Mouse (Mus musculus) forebrain, embryonic 16.5 days (tissue): ENCODE measurements at regions not wholly inside any gene's neighbourhood (a gene's known extent, or its start where the extent isn't known, plus 50 kb on each side); places are given as distances from the start of the nearest gene placed in this dataset.

ENCODE experiments used
- ATAC-seq: fragments of 200-750 bp; cut with Nextera tagmentation; 2 replicates; pipeline ENCODE4 v1.8.0; 2017; ENCODE audit warnings: mild to moderate bottlenecking, moderate library complexity
- H3K27ac ChIP-seq: fragments of 300-500 bp; sonication (generic); 2 replicates; pipeline ENCODE4 v1.5.1; 2014; ENCODE audit warnings: low read length, control low read depth
- H3K27me3 ChIP-seq: fragments of 300-500 bp; sonication (generic); replicated peaks from 2 replicates; pipeline ENCODE4 v1.6.1; 2014; ENCODE audit warnings: low read length; ENCODE audit not compliant: control insufficient read depth, insufficient read depth
- H3K36me3 ChIP-seq: fragments of 300-500 bp; sonication (generic); 2 replicates; pipeline ENCODE4 v1.6.1; 2014; ENCODE audit not compliant: control insufficient read depth, insufficient read depth
- H3K4me1 ChIP-seq: fragments of 300-500 bp; sonication (generic); replicated peaks from 2 replicates; pipeline ENCODE4 v1.6.1; 2014; ENCODE audit warnings: low read length; ENCODE audit not compliant: control insufficient read depth, insufficient read depth
- H3K4me2 ChIP-seq: fragments of 300-500 bp; sonication (generic); 2 replicates; pipeline ENCODE4 v1.6.1; 2014; ENCODE audit warnings: mild to moderate bottlenecking, low read length, control low read depth
- H3K4me3 ChIP-seq: fragments of 300-500 bp; sonication (generic); replicated peaks from 2 replicates; pipeline ENCODE4 v1.5.1; 2014; ENCODE audit warnings: mild to moderate bottlenecking, low read length, control low read depth
- H3K9ac ChIP-seq: fragments of 300-500 bp; sonication (generic); replicated peaks from 2 replicates; pipeline ENCODE4 v1.6.1; 2014; ENCODE audit warnings: low read depth, low read length, control low read depth
- H3K9me3 ChIP-seq: fragments of 300-500 bp; sonication (generic); 2 replicates; pipeline ENCODE4 v1.6.1; 2016; ENCODE audit warnings: low read length; ENCODE audit not compliant: control insufficient read depth
- WGBS: fragments of 180-500 bp; shearing (Covaris S2); extraction: QIAGEN DNeasy Blood & Tissue Kit; methylation state at CpG from one replicate; pipeline ENCODE4 v1.1.7; 2014; 5-methylcytosine and 5-hydroxymethylcytosine counted together

GRCm38 (mm10) chr8:51032386-51032785 lies 2188.6 kb upstream of the Tenm3 start:
- no peak for ATAC-seq
- WGBS: 55% methylated on average over 3 of the region's 3 CpGs
- H3K4me2 ChIP-seq: no peak overlapping the region

GRCm38 (mm10) chr8:51010508-51010907 lies 2166.8 kb upstream of the Tenm3 start:
- no peak for ATAC-seq
- no peaks in the 10 kb centered on the region for H3K9me3 ChIP-seq
- 92% methylated on average over 3 of the region's 3 CpGs for whole genome bisulfite sequencing

More at GRCm38 (mm10) chr8:51032386-51032785, 2188.6 kb upstream of the Tenm3 start:
- H3K4me1 ChIP-seq: no peaks in the 10 kb centered on the region
- H3K9ac ChIP-seq: no peak overlapping the region
- H3K27ac ChIP-seq: no peak overlapping the region
- no peaks in the 10 kb centered on the region for H3K27me3 ChIP-seq
- H3K9me3 ChIP-seq: no peaks in the 10 kb centered on the region
- no peak overlapping the region for H3K4me3 ChIP-seq
- H3K36me3 ChIP-seq: no peaks in the 10 kb centered on the region

GRCm38 (mm10) chr8:50967386-50967785 lies 2123.6 kb upstream of the Tenm3 start:
- no peaks in the 10 kb centered on the region for H3K36me3 ChIP-seq
- H3K4me1 ChIP-seq: no peaks in the 10 kb centered on the region
- 53% methylated on average over 4 of the region's 4 CpGs for WGBS
- H3K27ac ChIP-seq: no peak overlapping the region
- no peak overlapping the region for H3K9ac ChIP-seq
- H3K4me3 ChIP-seq: no peak overlapping the region
- ATAC-seq: no peak
- no peaks in the 10 kb centered on the region for H3K9me3 ChIP-seq
- no peak overlapping the region for H3K4me2 ChIP-seq
- no peaks in the 10 kb centered on the region for H3K27me3 ChIP-seq

More at GRCm38 (mm10) chr8:51010508-51010907, 2166.8 kb upstream of the Tenm3 start:
- Histone ChIP-seq H3K4me3 (no peak overlapping the region), H3K36me3 (no peaks in the 10 kb centered on the region), H3K4me2 (no peak overlapping the region), H3K27me3 (no peaks in the 10 kb centered on the region), H3K4me1 (no peaks in the 10 kb centered on the region), H3K27ac (no peak overlapping the region), H3K9ac (no peak overlapping the region)

- Histone ChIP-seq H3K27me3 (no peaks in the 10 kb centered on the region), H3K4me1 (peaks cover 13% of the 10 kb centered on the region), H3K4me3 (peak overlapping the region; percentile 72), H3K4me2 (peak overlapping the region; percentile 7; the same call in 1 of the 2 replicates), H3K36me3 (no peaks in the 10 kb centered on the region), H3K27ac (no peak overlapping the region), H3K9me3 (no peaks in the 10 kb centered on the region), H3K9ac (no peak overlapping the region)
- WGBS: 26% methylated on average over 5 of the region's 5 CpGs
- ATAC-seq: no peak
These were observed 2073.8 kb upstream of the Tenm3 start for GRCm38 (mm10) chr8:50917540-50917939.

GRCm38 (mm10) chr8:50916733-50917113 lies 2073.0 kb upstream of the Tenm3 start:
- Histone ChIP-seq H3K36me3 (no peaks in the 10 kb centered on the region), H3K27ac (no peak overlapping the region), H3K4me2 (peak overlapping the region; percentile 100), H3K4me1 (peaks cover 13% of the 10 kb centered on the region), H3K27me3 (no peaks in the 10 kb centered on the region), H3K9me3 (no peaks in the 10 kb centered on the region), H3K4me3 (peak overlapping the region; percentile 72), H3K9ac (peak overlapping the region; percentile 65)
- 1% methylated on average over 8 of the region's 8 CpGs for WGBS
- ATAC-seq: peak; percentile 16; the same call in 1 of the 2 replicates

- under 1% methylated on average over 55 of the region's 56 CpGs for WGBS
- Histone ChIP-seq H3K36me3 (no peaks in the 10 kb centered on the region), H3K27ac (no peak overlapping the region; the same call in 1 of the 2 replicates), H3K9me3 (no peaks in the 10 kb centered on the region), H3K9ac (peak overlapping the region; percentile 65), H3K4me2 (peak overlapping the region; percentile 100), H3K4me1 (peaks cover 13% of the 10 kb centered on the region), H3K27me3 (no peaks in the 10 kb centered on the region), H3K4me3 (peak overlapping the region; percentile 72)
- peak; percentile 86 for ATAC-seq
These were observed 2072.4 kb upstream of the Tenm3 start for GRCm38 (mm10) chr8:50915876-50916732.

- H3K4me3 ChIP-seq: peak overlapping the region; percentile 72
- H3K4me1 ChIP-seq: peaks cover 13% of the 10 kb centered on the region
- H3K4me2 ChIP-seq: peak overlapping the region; percentile 100
- H3K9me3 ChIP-seq: no peaks in the 10 kb centered on the region
- H3K27me3 ChIP-seq: no peaks in the 10 kb centered on the region
- no peak overlapping the region; the same call in 1 of the 2 replicates for H3K27ac ChIP-seq
- WGBS: under 1% methylated on average over 22 of the region's 22 CpGs
- H3K36me3 ChIP-seq: no peaks in the 10 kb centered on the region
- ATAC-seq: peak; percentile 29
- peak overlapping the region; percentile 65 for H3K9ac ChIP-seq
These were observed 2071.6 kb upstream of the Tenm3 start for GRCm38 (mm10) chr8:50915259-50915875.

- Histone ChIP-seq H3K4me3 (peak overlapping the region; percentile 72), H3K36me3 (no peaks in the 10 kb centered on the region), H3K4me2 (peak overlapping the region; percentile 100), H3K9me3 (no peaks in the 10 kb centered on the region), H3K9ac (no peak overlapping the region), H3K4me1 (peaks cover 13% of the 10 kb centered on the region), H3K27ac (no peak overlapping the region), H3K27me3 (no peaks in the 10 kb centered on the region)
- WGBS: 14% methylated on average over 7 of the region's 7 CpGs
- no peak for ATAC-seq
These were observed 2070.9 kb upstream of the Tenm3 start for GRCm38 (mm10) chr8:50914615-50915014.

GRCm38 (mm10) chr8:50878198-50878597 lies 2034.4 kb upstream of the Tenm3 start:
- WGBS: 86% methylated on average over 5 of the region's 5 CpGs
- ATAC-seq: no peak
- Histone ChIP-seq H3K9me3 (no peaks in the 10 kb centered on the region), H3K4me1 (no peaks in the 10 kb centered on the region), H3K27me3 (no peaks in the 10 kb centered on the region), H3K4me2 (no peak overlapping the region), H3K4me3 (no peak overlapping the region), H3K27ac (no peak overlapping the region), H3K9ac (no peak overlapping the region), H3K36me3 (no peaks in the 10 kb centered on the region)
